Mouse (Mus musculus): ENCODE measurements around the gene Adtrp. TPM values are rescaled to one million over a fixed set of nuclear protein-coding genes. Genes with fewer than 3 reads are reported as not detected.

Adtrp gene
- polyA plus RNA-seq, 1 experiment from 2014 or later, result not detected

DNA sequence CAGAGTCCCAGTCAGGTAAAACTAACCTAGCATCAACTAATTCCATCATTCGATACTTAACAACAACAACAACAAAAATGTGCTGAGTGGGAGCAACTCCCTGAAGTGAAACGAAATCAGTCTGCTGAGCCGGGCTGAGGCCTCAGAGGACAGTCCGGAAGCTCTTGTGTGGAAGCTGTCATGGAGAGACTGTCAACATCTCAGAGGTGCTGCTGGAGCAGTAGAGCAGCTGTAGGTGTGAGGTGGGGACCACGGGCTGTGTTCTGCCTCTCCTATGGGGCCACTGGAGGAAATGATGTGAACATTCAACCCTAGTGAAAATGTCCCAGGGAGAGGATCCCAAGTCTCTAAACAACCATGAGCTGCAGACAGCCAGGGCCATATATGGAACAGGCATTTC, 94.4 kb downstream of the Adtrp start:
- Histone ChIP-seq H3K4me3 (no peak overlapping the region), H3K36me3 (no peaks in the 10 kb centered on the region), H3K4me1 (no peaks in the 10 kb centered on the region), H3K27me3 (ENCODE audit: low read depth, poor library complexity, severe bottlenecking) (no peaks in the 10 kb centered on the region), H3K27ac (replicated peaks) (no peak overlapping the region), H3K9me3 (replicated peaks) (no peaks in the 10 kb centered on the region)
- 85% methylated on average over 5 of the region's 5 CpGs for WGBS
- no peak for DNase-seq (ENCODE audit: low spot score)

DNA sequence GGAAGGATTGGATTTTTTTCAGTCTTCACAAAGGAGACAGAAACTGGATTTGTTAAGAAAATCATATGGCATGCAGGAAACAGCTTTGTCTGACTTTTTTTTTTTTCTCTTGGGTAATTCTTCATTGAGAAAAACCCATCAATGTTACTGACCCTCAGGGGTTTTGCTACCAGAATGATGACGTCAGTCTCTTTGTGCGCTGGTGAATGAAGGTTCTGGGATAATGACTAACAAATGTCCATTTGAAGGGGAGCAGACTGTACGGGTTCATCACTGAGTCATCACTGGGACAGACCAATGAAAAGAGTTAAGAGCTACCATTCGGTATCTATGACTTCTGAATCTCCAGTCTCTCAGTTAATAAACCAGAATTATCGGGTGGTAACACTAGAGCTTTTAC, 97.0 kb downstream of the Adtrp start:
- no peak for DNase-seq (ENCODE audit: low spot score)
- H3K36me3 ChIP-seq, result no peaks in the 10 kb centered on the region
- H3K4me1 ChIP-seq, result no peaks in the 10 kb centered on the region
- no peaks in the 10 kb centered on the region for H3K27me3 ChIP-seq (ENCODE audit: low read depth, poor library complexity, severe bottlenecking)
- H3K27ac ChIP-seq (replicated peaks), result no peak overlapping the region
- H3K4me3 ChIP-seq, result no peak overlapping the region
- WGBS, result 87% methylated on average over 5 of the region's 5 CpGs
- H3K9me3 ChIP-seq (replicated peaks), result no peaks in the 10 kb centered on the region

DNA sequence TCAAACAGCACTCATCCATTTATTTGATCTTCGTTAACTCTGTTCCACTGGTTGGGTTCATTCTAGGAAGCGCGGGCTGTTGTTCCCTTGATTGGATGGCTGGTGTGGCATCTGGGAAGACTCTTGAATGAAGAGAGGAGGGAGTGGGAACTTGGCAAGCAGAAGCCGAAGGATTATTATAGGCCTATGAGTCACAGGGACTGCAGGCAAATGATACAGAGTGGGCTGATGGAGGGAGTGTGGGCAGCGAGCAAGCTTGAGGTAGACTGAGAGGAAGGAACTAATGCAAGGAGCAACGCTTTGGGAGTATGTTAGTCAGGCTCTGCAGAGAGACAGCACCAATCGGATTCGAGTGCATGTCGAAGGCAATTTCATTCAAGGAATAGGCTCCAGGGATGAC, 98.6 kb downstream of the Adtrp start:
- WGBS, result 95% methylated on average over 9 of the region's 9 CpGs
- no peak overlapping the region for H3K27ac ChIP-seq (replicated peaks)
- no peaks in the 10 kb centered on the region for H3K9me3 ChIP-seq (replicated peaks)
- H3K4me3 ChIP-seq, result no peak overlapping the region
- H3K27me3 ChIP-seq (ENCODE audit: low read depth, poor library complexity, severe bottlenecking), result no peaks in the 10 kb centered on the region
- H3K4me1 ChIP-seq, result no peaks in the 10 kb centered on the region
- DNase-seq (ENCODE audit: low spot score), result no peak
- H3K36me3 ChIP-seq, result no peaks in the 10 kb centered on the region

DNA sequence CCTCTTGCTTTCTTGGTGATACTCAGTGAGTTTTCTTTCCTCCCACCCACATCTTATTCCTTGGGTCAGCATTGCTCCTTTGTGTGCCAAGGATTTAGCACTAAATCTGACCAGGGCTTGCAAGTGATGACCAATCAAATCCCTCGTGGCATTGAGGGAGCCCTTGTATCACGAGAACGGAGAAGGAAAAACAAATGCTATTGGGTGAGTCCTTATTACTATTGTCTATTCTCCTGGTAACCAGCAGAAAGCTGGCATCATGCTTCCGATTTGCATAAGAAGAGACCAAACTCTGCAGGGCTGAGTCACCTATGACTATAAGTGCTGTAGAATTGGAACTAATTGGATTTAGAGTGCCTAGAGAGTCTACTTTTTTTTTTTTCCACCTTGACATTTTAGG, 99.8 kb downstream of the Adtrp start:
- Histone ChIP-seq H3K27me3 (ENCODE audit: low read depth, poor library complexity, severe bottlenecking) (no peaks in the 10 kb centered on the region), H3K36me3 (no peaks in the 10 kb centered on the region), H3K4me3 (no peak overlapping the region), H3K4me1 (no peaks in the 10 kb centered on the region), H3K9me3 (replicated peaks) (no peaks in the 10 kb centered on the region), H3K27ac (replicated peaks) (no peak overlapping the region)
- WGBS, result 89% methylated on average over 4 of the region's 4 CpGs
- DNase-seq (ENCODE audit: low spot score), result no peak

DNA sequence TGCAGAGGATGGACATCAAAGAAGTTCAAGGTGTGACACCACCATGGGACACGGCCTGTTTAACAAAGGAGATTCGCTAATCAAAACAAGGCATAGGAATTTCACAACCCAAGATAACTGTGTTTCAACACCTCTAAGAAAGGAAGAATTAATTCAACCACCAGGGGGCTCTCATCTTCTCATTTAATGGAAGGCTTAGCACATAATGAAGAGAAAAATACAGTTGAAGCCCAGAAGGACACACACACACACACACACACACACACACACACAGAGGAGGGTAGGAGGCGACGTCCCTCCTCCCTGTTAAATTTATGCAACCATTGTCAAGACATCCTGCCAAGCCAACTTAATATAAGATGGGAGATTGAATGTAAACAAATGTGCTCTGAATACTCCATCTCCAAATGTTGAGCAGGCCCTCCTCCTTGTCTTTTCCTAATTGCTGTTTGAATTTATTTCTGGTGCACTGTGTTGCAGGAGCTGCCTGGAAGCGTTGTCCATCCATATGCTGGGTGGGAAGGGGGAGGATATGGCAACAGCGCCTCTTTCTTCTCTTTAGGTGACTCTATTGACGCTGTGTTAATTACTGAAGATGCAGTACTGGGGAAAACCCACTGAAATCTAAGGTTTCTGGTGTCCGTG, 100.4 kb downstream of the Adtrp start:
- Histone ChIP-seq H3K9me3 (replicated peaks) (no peaks in the 10 kb centered on the region), H3K4me1 (no peaks in the 10 kb centered on the region), H3K27me3 (ENCODE audit: low read depth, poor library complexity, severe bottlenecking) (no peaks in the 10 kb centered on the region), H3K4me3 (no peak overlapping the region), H3K36me3 (no peaks in the 10 kb centered on the region), H3K27ac (replicated peaks) (no peak overlapping the region)
- 64% methylated on average over 8 of the region's 8 CpGs for WGBS
- DNase-seq (ENCODE audit: low spot score), result no peak

DNA sequence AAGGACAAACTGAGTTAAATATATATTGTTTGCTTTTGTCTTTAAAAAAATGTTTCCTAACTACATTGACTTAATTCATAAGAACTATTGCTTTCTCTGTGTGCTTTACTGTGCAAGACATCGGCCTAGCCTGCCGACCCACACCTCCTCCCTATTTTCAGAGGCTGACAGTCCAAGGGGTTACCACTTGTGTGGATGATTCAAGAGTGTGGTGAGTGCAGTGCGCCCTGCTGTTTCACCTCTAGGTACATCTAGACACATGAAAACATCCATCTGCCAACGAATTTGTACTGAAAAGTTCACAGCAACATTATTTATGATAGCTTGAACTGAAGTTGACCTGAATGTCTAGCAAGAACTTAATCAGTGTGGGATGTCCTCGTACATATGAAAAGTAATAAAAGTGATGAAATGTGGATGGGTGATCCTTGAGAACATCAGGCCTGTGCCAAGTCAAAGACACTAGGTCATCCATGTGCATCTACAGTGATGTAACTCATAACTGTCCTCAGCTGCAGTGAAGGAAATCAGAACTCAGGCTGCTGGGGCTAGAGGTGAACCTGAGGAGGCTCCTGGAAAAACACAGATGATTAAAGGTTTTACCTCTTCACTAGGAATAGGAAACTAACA, 106.9 kb downstream of the Adtrp start:
- no peaks in the 10 kb centered on the region for H3K27me3 ChIP-seq (ENCODE audit: low read depth, poor library complexity, severe bottlenecking)
- H3K4me1 ChIP-seq, result peaks cover 10% of the 10 kb centered on the region
- H3K36me3 ChIP-seq, result no peaks in the 10 kb centered on the region
- H3K27ac ChIP-seq (replicated peaks), result no peak overlapping the region
- DNase-seq (ENCODE audit: low spot score), result no peak
- H3K4me3 ChIP-seq, result no peak overlapping the region
- WGBS, result 86% methylated on average over 5 of the region's 5 CpGs
- H3K9me3 ChIP-seq (replicated peaks), result no peaks in the 10 kb centered on the region

DNA sequence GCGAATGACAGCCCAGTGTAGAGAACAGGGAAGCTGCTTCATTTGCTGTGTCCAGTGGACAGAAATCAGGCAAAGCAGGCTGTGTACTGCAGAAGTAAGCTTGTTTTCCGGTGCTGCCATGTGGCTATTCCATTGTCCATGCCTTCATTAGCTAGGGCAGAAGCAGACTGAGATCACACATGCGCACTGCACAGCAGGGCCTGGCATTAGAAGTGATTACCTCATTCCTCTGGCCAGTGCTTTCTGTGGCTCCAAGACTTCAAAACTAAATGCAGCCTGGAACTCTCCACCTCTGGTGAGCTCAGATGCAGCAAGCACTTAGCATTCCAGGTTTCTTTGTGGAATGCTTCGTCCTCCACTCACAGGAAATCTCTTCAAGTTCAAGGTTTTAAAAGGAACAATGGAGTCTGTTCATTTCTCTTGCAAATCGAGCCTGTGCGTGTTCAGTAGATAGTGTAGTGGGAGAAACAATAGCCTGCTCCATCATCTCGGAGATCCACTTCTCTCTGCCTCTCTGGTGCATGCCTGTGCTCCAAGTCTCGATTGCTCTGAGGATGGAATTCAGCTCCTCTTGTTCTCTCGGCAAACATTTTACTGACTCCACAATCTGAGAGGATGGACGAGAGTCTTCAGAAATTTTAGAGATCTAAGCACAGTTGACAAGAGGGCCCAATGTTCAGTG, 109.7 kb downstream of the Adtrp start:
- Histone ChIP-seq H3K36me3 (no peaks in the 10 kb centered on the region), H3K4me3 (no peak overlapping the region)

DNA sequence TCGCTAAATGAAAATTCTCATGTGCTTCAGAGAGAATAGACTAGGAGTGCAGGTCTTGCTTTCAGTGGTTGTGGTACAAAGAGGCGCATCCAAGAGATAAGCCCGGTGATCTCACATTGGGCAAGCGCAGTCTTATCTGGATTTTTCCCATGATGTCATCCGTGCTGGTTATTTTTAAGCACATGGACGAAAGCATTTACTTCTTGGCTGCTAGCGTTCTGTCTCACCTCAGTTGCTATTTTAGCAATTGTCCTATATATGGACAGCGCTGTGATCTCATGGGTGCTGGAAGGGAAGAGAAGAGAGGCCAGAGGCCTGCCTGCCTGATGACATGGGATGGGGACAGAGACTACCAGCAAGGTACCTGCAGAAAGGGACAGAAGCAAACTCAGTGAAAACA, 117.8 kb downstream of the Adtrp start:
- H3K27me3 ChIP-seq (ENCODE audit: low read depth, poor library complexity, severe bottlenecking), result no peaks in the 10 kb centered on the region
- no peak overlapping the region for H3K27ac ChIP-seq (replicated peaks)
- 93% methylated on average over 8 of the region's 8 CpGs for WGBS
- H3K36me3 ChIP-seq, result no peaks in the 10 kb centered on the region
- no peaks in the 10 kb centered on the region for H3K9me3 ChIP-seq (replicated peaks)
- no peak overlapping the region for H3K4me3 ChIP-seq
- H3K4me1 ChIP-seq, result no peaks in the 10 kb centered on the region
- DNase-seq (ENCODE audit: low spot score), result no peak

More for the DNA sequence above, 109.7 kb downstream of the Adtrp start:
- no peaks in the 10 kb centered on the region for H3K9me3 ChIP-seq (replicated peaks)
- peak; percentile 36 for DNase-seq (ENCODE audit: low spot score)
- WGBS, result 71% methylated on average over 10 of the region's 10 CpGs
- H3K4me1 ChIP-seq, result peaks cover 10% of the 10 kb centered on the region
- H3K27me3 ChIP-seq (ENCODE audit: low read depth, poor library complexity, severe bottlenecking), result no peaks in the 10 kb centered on the region
- peak overlapping the region; percentile 35 for H3K27ac ChIP-seq (replicated peaks)

DNA sequence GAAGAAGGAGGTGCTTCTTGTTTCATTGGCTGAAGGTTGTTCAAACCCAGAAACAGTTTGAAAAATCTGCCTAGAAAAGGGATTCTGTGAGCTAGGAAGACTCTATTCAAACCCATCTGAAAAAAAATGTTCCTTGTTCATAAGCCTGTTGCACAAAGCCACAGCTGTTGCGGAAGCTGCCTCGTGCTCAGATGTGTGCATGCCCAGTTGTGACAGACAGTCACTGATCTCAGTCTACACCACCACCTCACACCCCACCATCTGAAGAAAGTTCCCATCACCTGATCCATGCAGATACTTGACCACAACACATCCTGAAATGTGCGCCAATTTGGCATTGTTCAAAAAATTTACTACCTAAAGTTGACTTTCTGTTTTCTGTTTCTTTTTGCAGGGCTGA, 119.7 kb downstream of the Adtrp start:
- WGBS, result 89% methylated on average over 3 of the region's 3 CpGs
- Histone ChIP-seq H3K36me3 (no peaks in the 10 kb centered on the region), H3K27ac (replicated peaks) (no peak overlapping the region), H3K9me3 (replicated peaks) (no peaks in the 10 kb centered on the region), H3K4me1 (no peaks in the 10 kb centered on the region), H3K27me3 (ENCODE audit: low read depth, poor library complexity, severe bottlenecking) (no peaks in the 10 kb centered on the region), H3K4me3 (no peak overlapping the region)
- no peak for DNase-seq (ENCODE audit: low spot score)

DNA sequence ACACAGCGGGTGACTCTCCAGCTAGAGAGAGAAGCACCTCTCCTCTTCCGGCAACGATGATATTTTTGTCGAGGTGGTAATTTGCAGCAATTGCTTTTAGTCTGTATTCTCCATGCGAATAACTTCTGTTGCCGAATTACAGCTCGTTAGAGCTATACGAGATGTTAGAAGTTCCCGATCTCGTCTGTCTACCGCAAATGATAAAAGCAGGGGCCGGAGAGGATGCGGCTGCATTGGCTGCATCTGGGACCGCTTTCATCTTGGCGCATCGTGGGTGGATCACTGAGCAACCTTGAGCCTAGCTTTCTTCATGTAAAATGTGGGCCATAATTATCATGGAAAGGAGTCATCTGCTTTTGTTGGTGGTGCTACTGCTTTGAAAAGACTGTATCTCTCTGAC, 128.2 kb downstream of the Adtrp start:
- DNase-seq (ENCODE audit: low spot score), result no peak
- WGBS, result 93% methylated on average over 16 of the region's 16 CpGs

DNA sequence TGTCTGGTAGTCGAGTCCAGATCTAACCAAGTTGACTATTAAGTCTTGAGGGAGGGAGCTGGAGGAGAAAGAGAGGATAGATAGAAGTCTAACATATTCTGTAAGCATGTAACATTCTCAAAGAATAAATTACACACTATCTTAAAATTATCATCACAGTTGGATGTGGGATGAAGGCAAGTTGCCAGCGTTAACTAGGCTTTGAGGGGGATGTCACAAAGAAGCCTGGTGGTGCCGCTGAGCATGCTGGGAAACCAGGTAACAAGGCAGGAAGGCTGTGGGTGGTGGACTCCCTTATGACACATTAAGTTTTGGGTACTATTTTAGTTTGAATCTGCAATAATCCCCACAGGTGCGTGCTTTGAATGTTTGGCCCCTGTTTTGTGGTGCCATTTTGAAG, 129.4 kb downstream of the Adtrp start:
- Histone ChIP-seq H3K9me3 (replicated peaks) (no peaks in the 10 kb centered on the region), H3K36me3 (no peaks in the 10 kb centered on the region), H3K4me1 (no peaks in the 10 kb centered on the region), H3K27ac (replicated peaks) (no peak overlapping the region), H3K27me3 (ENCODE audit: low read depth, poor library complexity, severe bottlenecking) (no peaks in the 10 kb centered on the region), H3K4me3 (no peak overlapping the region)
- DNase-seq (ENCODE audit: low spot score), result no peak
- 93% methylated on average over 4 of the region's 4 CpGs for WGBS

More for the DNA sequence above, 128.2 kb downstream of the Adtrp start:
- H3K9me3 ChIP-seq (replicated peaks), result no peaks in the 10 kb centered on the region
- H3K36me3 ChIP-seq, result no peaks in the 10 kb centered on the region
- H3K4me3 ChIP-seq, result no peak overlapping the region
- H3K27me3 ChIP-seq (ENCODE audit: low read depth, poor library complexity, severe bottlenecking), result no peaks in the 10 kb centered on the region
- no peaks in the 10 kb centered on the region for H3K4me1 ChIP-seq
- no peak overlapping the region for H3K27ac ChIP-seq (replicated peaks)

Data from midbrain, embryonic 10.5 days (tissue).